Mouse (Mus musculus): ENCODE measurements at regions not wholly inside any gene's neighbourhood (a gene's known extent, or its start where the extent isn't known, plus 50 kb on each side); places are given as distances from the start of the nearest gene placed in this dataset.

DNA sequence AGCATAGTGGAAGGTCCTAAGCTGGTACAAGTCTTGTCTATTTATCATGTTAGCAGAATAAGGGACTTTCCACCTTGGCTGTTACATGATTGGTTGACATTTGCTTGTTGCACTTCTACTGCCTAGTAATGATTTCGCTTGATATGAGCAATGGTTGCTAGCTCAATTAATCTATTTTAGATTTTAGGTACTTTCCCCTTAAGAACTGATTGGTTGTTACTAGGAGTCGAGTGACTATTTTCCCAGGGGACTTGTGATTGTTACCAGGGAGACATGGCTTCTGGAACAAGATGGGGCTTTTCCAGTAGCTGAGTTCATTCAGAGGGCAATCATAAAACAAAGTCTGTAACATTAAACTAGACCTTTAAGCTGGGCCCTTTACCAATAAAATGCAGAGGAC is 100.9 kb downstream of the Nup35 start:
- ATAC-seq (replicated peaks; ENCODE audit: low FRiP score, low read depth) = no peak
- WGBS = 43% methylated on average over 2 of the region's 2 CpGs
- H3K27ac ChIP-seq = no peak overlapping the region

DNA sequence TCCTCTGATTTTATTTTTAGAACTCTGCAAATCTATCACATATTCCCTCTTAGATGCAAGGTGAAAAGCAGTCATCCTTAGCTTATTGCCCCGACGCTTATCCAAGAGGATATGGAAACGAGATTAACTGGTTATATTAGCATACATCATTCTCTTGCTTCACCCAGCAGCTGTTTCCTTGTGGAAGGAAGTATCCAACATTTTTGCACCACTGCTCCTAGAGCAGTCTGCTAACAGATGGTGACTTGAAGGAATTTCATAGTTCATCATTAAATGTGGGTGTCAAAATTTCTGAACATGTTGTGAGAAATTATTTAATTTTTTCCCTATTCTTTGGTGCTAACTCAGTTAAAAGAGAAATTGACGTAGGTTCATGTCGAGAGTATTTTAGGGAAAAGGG is 107.0 kb downstream of the Nup35 start:
- ATAC-seq (replicated peaks; ENCODE audit: low FRiP score, low read depth) (no peak), DNase-seq (ENCODE audit: low spot score) (peak; percentile 14)
- 50% methylated on average over 5 of the region's 5 CpGs for WGBS
- Histone ChIP-seq H3K9me3 (replicated peaks; ENCODE audit: low read length) (no peaks in the 10 kb centered on the region), H3K4me3 (replicated peaks; ENCODE audit: low read depth, low read length) (no peak overlapping the region), H3K4me2 (ENCODE audit: low read length) (no peak overlapping the region), H3K9ac (ENCODE audit: low read depth, low read length) (no peak overlapping the region), H3K27ac (no peak overlapping the region), H3K4me1 (replicated peaks; ENCODE audit: insufficient read depth, low read length) (no peaks in the 10 kb centered on the region), H3K36me3 (ENCODE audit: insufficient read depth, low read length) (no peaks in the 10 kb centered on the region), H3K27me3 (ENCODE audit: insufficient read depth, low read length) (no peaks in the 10 kb centered on the region)
- no peak for TF ChIP-seq CTCF (IDR thresholded peaks at IDR 0.05; ENCODE audit: low read depth)

More for the DNA sequence above, 100.9 kb downstream of the Nup35 start:
- Histone ChIP-seq H3K4me3 (replicated peaks; ENCODE audit: low read depth, low read length) (no peak overlapping the region), H3K4me2 (ENCODE audit: low read length) (no peak overlapping the region), H3K9ac (ENCODE audit: low read depth, low read length) (no peak overlapping the region), H3K4me1 (replicated peaks; ENCODE audit: insufficient read depth, low read length) (no peaks in the 10 kb centered on the region), H3K27me3 (ENCODE audit: insufficient read depth, low read length) (no peaks in the 10 kb centered on the region), H3K36me3 (ENCODE audit: insufficient read depth, low read length) (no peaks in the 10 kb centered on the region), H3K9me3 (replicated peaks; ENCODE audit: low read length) (no peaks in the 10 kb centered on the region)
- TF ChIP-seq CTCF (IDR thresholded peaks at IDR 0.05; ENCODE audit: low read depth) = no peak
- DNase-seq (ENCODE audit: low spot score) = peak; percentile 61

DNA sequence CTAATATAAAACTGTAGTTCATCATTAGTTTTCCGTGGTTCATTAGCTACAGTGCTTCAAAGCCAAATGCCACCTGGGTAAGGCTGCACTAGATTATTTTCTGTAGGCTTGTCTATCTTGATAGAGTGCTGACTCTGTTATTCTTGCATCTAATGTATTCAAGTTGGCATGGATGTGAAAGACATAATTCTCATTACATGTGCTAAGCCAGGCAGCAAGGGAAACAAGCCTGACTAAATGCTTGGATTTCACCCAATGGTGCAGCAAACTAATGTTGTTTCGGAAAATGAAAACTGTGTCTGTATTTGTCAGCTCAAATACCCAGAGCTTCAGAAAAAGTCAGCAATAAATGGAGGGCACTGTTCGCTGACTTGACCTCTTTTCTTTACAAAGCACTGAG is 114.3 kb downstream of the Nup35 start:
- Histone ChIP-seq H3K4me1 (replicated peaks; ENCODE audit: insufficient read depth, low read length) (no peaks in the 10 kb centered on the region), H3K4me2 (ENCODE audit: low read length) (no peak overlapping the region), H3K27me3 (ENCODE audit: insufficient read depth, low read length) (no peaks in the 10 kb centered on the region), H3K9me3 (replicated peaks; ENCODE audit: low read length) (no peaks in the 10 kb centered on the region), H3K4me3 (replicated peaks; ENCODE audit: low read depth, low read length) (no peak overlapping the region), H3K9ac (ENCODE audit: low read depth, low read length) (no peak overlapping the region), H3K27ac (no peak overlapping the region), H3K36me3 (ENCODE audit: insufficient read depth, low read length) (no peaks in the 10 kb centered on the region)
- ATAC-seq (replicated peaks; ENCODE audit: low FRiP score, low read depth) = no peak
- WGBS = 85% methylated on average over 3 of the region's 3 CpGs
- TF ChIP-seq CTCF (IDR thresholded peaks at IDR 0.05; ENCODE audit: low read depth) = no peak
- DNase-seq (ENCODE audit: low spot score) = no peak

DNA sequence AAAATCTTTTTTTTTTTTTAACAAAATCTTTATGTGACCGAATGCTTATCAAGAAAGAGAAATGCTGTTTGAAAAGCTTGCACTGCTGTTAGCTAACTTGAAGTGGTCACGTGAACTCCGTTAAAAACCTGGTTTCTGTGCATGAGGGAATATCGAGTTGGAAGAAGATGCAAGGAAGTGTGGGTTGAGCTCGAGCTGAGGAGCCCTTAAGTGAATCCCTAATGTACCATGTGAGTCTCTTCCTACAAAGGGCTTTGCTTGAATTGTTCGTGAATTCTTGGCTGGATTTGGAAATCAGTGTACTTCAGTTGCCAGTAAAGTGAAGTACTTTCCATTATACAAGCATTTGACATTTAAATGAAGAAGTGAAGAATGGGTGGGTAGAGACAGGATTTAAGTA is 129.7 kb downstream of the Nup35 start:
- 83% methylated on average over 6 of the region's 6 CpGs for WGBS
- Histone ChIP-seq H3K4me3 (replicated peaks; ENCODE audit: low read depth, low read length) (no peak overlapping the region), H3K27ac (no peak overlapping the region), H3K4me2 (ENCODE audit: low read length) (no peak overlapping the region), H3K27me3 (ENCODE audit: insufficient read depth, low read length) (no peaks in the 10 kb centered on the region), H3K9ac (ENCODE audit: low read depth, low read length) (no peak overlapping the region), H3K9me3 (replicated peaks; ENCODE audit: low read length) (no peaks in the 10 kb centered on the region), H3K4me1 (replicated peaks; ENCODE audit: insufficient read depth, low read length) (no peaks in the 10 kb centered on the region), H3K36me3 (ENCODE audit: insufficient read depth, low read length) (no peaks in the 10 kb centered on the region)
- DNase-seq (ENCODE audit: low spot score) (no peak), ATAC-seq (replicated peaks; ENCODE audit: low FRiP score, low read depth) (no peak)
- no peak for TF ChIP-seq CTCF (IDR thresholded peaks at IDR 0.05; ENCODE audit: low read depth)

DNA sequence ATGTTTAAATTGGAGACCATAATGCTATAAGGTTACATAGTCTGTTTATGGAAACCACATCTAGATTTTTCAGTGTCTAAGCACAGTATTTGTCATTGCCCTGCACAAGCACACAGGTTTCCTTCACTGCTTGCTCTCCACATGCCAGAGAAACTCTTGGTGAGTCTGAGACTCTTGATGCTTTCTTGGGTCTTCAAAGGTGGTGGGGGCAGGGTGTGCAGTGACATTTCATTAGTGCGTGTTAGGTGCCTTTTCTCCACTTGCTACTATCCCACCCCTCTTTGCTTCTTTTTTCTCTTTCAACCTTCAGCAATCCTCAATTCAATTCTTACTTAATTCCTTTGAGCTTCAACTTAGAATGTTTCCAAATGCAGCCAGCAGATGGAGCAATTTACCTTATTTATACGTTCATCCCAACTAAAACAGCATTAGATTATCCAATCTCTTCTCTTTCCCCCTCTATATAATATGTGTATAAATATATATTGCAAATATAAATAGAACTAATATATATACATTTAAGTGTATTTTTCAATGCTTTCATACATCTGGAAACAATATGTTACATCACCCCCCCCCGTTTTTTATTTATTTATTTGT is 145.1 kb downstream of the Nup35 start:
- ATAC-seq (replicated peaks; ENCODE audit: low FRiP score, low read depth) = no peak

DNA sequence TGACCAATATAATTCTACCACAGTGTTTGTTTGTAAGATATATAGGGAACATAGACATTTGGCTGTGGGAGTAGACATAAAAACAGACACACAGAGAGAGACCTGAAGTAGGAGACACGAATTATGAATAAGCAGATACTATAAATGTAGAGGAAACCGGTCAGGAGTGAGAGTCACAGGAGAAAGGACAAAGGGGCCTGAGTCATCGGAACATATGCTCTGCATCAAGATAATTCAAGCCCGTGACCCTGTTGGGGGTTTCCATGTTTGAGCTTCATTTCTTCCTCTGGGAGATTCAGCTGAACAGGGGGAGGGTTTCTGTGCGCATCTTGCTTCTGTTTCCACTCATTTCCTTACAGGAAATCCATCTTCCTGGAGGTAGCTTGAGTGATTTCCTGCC is 154.1 kb downstream of the Nup35 start:
- H3K36me3 ChIP-seq (ENCODE audit: insufficient read depth, low read length) = no peaks in the 10 kb centered on the region
- H3K4me3 ChIP-seq (replicated peaks; ENCODE audit: low read depth, low read length) = no peak overlapping the region
- no peak overlapping the region for H3K4me2 ChIP-seq (ENCODE audit: low read length)
- no peak for TF ChIP-seq CTCF (IDR thresholded peaks at IDR 0.05; ENCODE audit: low read depth)
- DNase-seq (ENCODE audit: low spot score) (peak; percentile 44), ATAC-seq (replicated peaks; ENCODE audit: low FRiP score, low read depth) (no peak)
- no peak overlapping the region for H3K9ac ChIP-seq (ENCODE audit: low read depth, low read length)
- 35% methylated on average over 5 of the region's 5 CpGs for WGBS
- no peaks in the 10 kb centered on the region for H3K4me1 ChIP-seq (replicated peaks; ENCODE audit: insufficient read depth, low read length)
- H3K9me3 ChIP-seq (replicated peaks; ENCODE audit: low read length) = no peaks in the 10 kb centered on the region
- no peaks in the 10 kb centered on the region for H3K27me3 ChIP-seq (ENCODE audit: insufficient read depth, low read length)
- no peak overlapping the region for H3K27ac ChIP-seq

More for the DNA sequence above, 145.1 kb downstream of the Nup35 start:
- no peak overlapping the region for H3K9ac ChIP-seq (ENCODE audit: low read depth, low read length)
- 38% methylated on average over 3 of the region's 3 CpGs for WGBS
- no peaks in the 10 kb centered on the region for H3K4me1 ChIP-seq (replicated peaks; ENCODE audit: insufficient read depth, low read length)
- no peaks in the 10 kb centered on the region for H3K36me3 ChIP-seq (ENCODE audit: insufficient read depth, low read length)
- H3K4me3 ChIP-seq (replicated peaks; ENCODE audit: low read depth, low read length) = no peak overlapping the region
- H3K4me2 ChIP-seq (ENCODE audit: low read length) = no peak overlapping the region
- H3K27me3 ChIP-seq (ENCODE audit: insufficient read depth, low read length) = no peaks in the 10 kb centered on the region
- no peak overlapping the region for H3K27ac ChIP-seq
- peak; percentile 88 for DNase-seq (ENCODE audit: low spot score)
- TF ChIP-seq CTCF (IDR thresholded peaks at IDR 0.05; ENCODE audit: low read depth) = peak; percentile 77
- H3K9me3 ChIP-seq (replicated peaks; ENCODE audit: low read length) = no peaks in the 10 kb centered on the region

DNA sequence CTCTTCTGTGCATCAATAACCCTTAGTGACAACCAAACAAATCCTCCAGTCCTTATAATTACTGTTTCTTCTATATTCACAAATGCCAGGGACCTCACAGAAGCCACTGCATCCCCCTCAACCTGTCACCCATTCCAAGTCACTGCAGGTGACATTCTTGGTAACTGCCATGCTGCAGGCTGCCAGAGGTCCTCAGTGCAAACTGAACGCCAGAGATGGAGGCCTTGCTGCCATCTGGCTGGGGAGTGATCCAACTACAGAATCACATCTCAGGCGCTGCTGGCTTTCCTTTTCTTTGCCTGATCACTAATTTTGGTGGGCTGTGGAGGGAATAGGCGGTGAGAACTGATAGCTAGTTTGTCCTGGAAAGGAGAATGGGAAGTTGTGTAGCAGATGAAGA is 155.4 kb downstream of the Nup35 start:
- TF ChIP-seq CTCF (IDR thresholded peaks at IDR 0.05; ENCODE audit: low read depth) = no peak
- Histone ChIP-seq H3K36me3 (ENCODE audit: insufficient read depth, low read length) (no peaks in the 10 kb centered on the region), H3K27me3 (ENCODE audit: insufficient read depth, low read length) (no peaks in the 10 kb centered on the region), H3K27ac (no peak overlapping the region), H3K4me1 (replicated peaks; ENCODE audit: insufficient read depth, low read length) (no peaks in the 10 kb centered on the region), H3K4me2 (ENCODE audit: low read length) (no peak overlapping the region), H3K9me3 (replicated peaks; ENCODE audit: low read length) (no peaks in the 10 kb centered on the region), H3K4me3 (replicated peaks; ENCODE audit: low read depth, low read length) (no peak overlapping the region), H3K9ac (ENCODE audit: low read depth, low read length) (no peak overlapping the region)
- DNase-seq (ENCODE audit: low spot score) (no peak), ATAC-seq (replicated peaks; ENCODE audit: low FRiP score, low read depth) (no peak)
- WGBS = 79% methylated on average over 3 of the region's 3 CpGs

Data from kidney, postnatal 0 days (tissue).